Mouse (Mus musculus) common myeloid progenitor, adult 5-6 weeks (primary cell): ENCODE results near the gene Uri1. TPM values are rescaled to one million over a fixed set of nuclear protein-coding genes. Genes with fewer than 3 reads are reported as not detected.
A peak's percentile ranks its signal among the peaks of the same experiment; 100 is the strongest.

Experiments used
- ATAC-seq: replicated peaks from 2 replicates; pipeline ENCODE4 v1.8.0; 2016; ENCODE audit warnings: low read depth, mild to moderate bottlenecking, moderate TSS enrichment, inconsistent platforms; ENCODE audit not compliant: poor library complexity, severe bottlenecking
- total RNA-seq: library from RNA; stranded (forward); fragments of 200-1000, 187-1606 nt; gene quantifications from 2 replicates; pipeline ENCODE4 v1.2.3, GENCODE M21; 2017

Uri1 gene
- total RNA-seq, 1 experiment from 2014 or later: 70.1 TPM

- ATAC-seq: peak; percentile 66
Measured at GRCm38 (mm10) chr7:38018416-38019368, 4.7 kb downstream of the Uri1 start.

GRCm38 (mm10) chr7:38015356-38015755 is 8.0 kb downstream of the Uri1 start:
- no peak for ATAC-seq

GRCm38 (mm10) chr7:38013946-38014345 is 9.4 kb downstream of the Uri1 start:
- no peak for ATAC-seq

- no peak for ATAC-seq
Measured at GRCm38 (mm10) chr7:38012811-38013210, 10.5 kb downstream of the Uri1 start.

GRCm38 (mm10) chr7:38008359-38008758 is 15.0 kb downstream of the Uri1 start:
- no peak for ATAC-seq

GRCm38 (mm10) chr7:38002451-38002850 is 20.9 kb downstream of the Uri1 start:
- ATAC-seq: no peak

- ATAC-seq: peak; percentile 58; the same call in 1 of the 2 replicates
Measured at GRCm38 (mm10) chr7:37999691-38000090, 23.7 kb downstream of the Uri1 start.

GRCm38 (mm10) chr7:37992861-37993260 is 30.5 kb downstream of the Uri1 start:
- no peak for ATAC-seq

GRCm38 (mm10) chr7:37984866-37985265 is 38.5 kb downstream of the Uri1 start:
- no peak for ATAC-seq

GRCm38 (mm10) chr7:37983471-37983870 is 39.9 kb downstream of the Uri1 start:
- no peak for ATAC-seq

GRCm38 (mm10) chr7:37979729-37980128 is 43.6 kb downstream of the Uri1 start:
- ATAC-seq: no peak

GRCm38 (mm10) chr7:37978412-37978811 is 44.9 kb downstream of the Uri1 start:
- peak; percentile 82 for ATAC-seq

- ATAC-seq: no peak
Measured at GRCm38 (mm10) chr7:37977676-37978075, 45.7 kb downstream of the Uri1 start.

- ATAC-seq: no peak
Measured at GRCm38 (mm10) chr7:37972999-37973555, 50.3 kb downstream of the Uri1 start.

GRCm38 (mm10) chr7:37972571-37972970 is 50.8 kb downstream of the Uri1 start:
- no peak for ATAC-seq

- no peak for ATAC-seq
Measured at GRCm38 (mm10) chr7:37962326-37962725, 61.0 kb downstream of the Uri1 start.

GRCm38 (mm10) chr7:37961247-37961646 is 62.1 kb downstream of the Uri1 start:
- no peak for ATAC-seq

- ATAC-seq: no peak
Measured at GRCm38 (mm10) chr7:37951841-37952240, 71.5 kb downstream of the Uri1 start.

GRCm38 (mm10) chr7:37936459-37936858 is 86.9 kb downstream of the Uri1 start:
- no peak for ATAC-seq

GRCm38 (mm10) chr7:37935786-37936185 is 87.6 kb downstream of the Uri1 start:
- no peak for ATAC-seq

GRCm38 (mm10) chr7:37934770-37935182 is 88.6 kb downstream of the Uri1 start:
- peak; percentile 58; the same call in 1 of the 2 replicates for ATAC-seq
